In the genomic region with DNA sequence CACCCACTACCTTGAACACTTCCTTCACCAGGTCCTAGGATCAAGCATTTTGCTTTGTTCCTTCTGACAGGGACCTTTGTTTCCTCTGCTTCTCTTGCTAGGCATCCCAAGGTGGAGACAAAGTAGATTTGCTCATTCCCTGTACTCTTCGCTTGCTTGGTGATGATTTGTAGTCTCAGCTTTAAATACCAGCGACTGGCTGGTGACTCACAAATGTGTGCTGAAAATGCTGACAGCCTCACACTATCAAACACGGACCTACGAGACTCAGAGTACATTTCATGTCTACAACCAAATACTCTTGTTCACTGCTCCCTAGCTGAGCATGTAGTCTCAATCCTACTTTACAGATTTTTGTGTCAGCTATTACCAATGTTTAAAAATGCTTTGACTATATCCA, we compare ENCODE assay signal across 23 mouse cellular contexts.
DNase-seq lines count a peak whose midpoint lies in the region; ATAC-seq lines count a peak whose summit lies in the region.
"Had no signal": no experiment of that assay in that cellular context is flagged by ENCODE, and none has a peak within 500 bp of the region (broad histone marks: within the 10 kb centered on the region; RNA-seq: fewer than 3 reads in every experiment).

No protein-coding gene starts in this region.

- H3K27ac ChIP-seq in midbrain, embryonic 11.5 days (ENCODE audit: low read depth, low read length), result no peak overlapping the region
- H3K27ac ChIP-seq: embryonic facial prominence, embryonic 15.5 days; forebrain, embryonic 10.5 days; heart, adult 2 months; heart, embryonic 15.5 days; hindbrain, embryonic 13.5 days; hindbrain, postnatal 0 days had no signal

- no peak overlapping the region for H3K4me3 ChIP-seq in midbrain, embryonic 11.5 days (ENCODE audit: low read depth, low read length)
- H3K4me3 ChIP-seq: embryonic facial prominence, embryonic 15.5 days; erythroblast, embryonic 14.5 days; forebrain, embryonic 10.5 days; heart, adult 2 months; heart, embryonic 15.5 days; hindbrain, embryonic 13.5 days had no signal

- no peak overlapping the region for H3K9ac ChIP-seq in midbrain, embryonic 11.5 days (ENCODE audit: low read length)
- H3K9ac ChIP-seq: embryonic facial prominence, embryonic 15.5 days; heart, embryonic 15.5 days; hindbrain, embryonic 13.5 days had no signal

- no peaks in the 10 kb centered on the region for H3K27me3 ChIP-seq in midbrain, embryonic 11.5 days (ENCODE audit: control insufficient read depth, insufficient read depth, low read length)
- H3K27me3 ChIP-seq: embryonic facial prominence, embryonic 15.5 days; heart, embryonic 15.5 days; hindbrain, embryonic 13.5 days had no signal

- no peaks in the 10 kb centered on the region for H3K4me1 ChIP-seq in midbrain, embryonic 11.5 days (ENCODE audit: control insufficient read depth, insufficient read depth, low read length)
- H3K4me1 ChIP-seq: embryonic facial prominence, embryonic 15.5 days; forebrain, embryonic 10.5 days; heart, embryonic 15.5 days; hindbrain, embryonic 13.5 days had no signal

- peak; percentile 94 for ATAC-seq in frontal cortex, adult (ENCODE audit: low TSS enrichment)
- ATAC-seq in midbrain, embryonic 11.5 days (ENCODE audit: low FRiP score), result no peak
- ATAC-seq: forebrain, embryonic 14.5 days; hindbrain, postnatal 0 days had no signal

- H3K36me3 ChIP-seq in midbrain, embryonic 11.5 days (ENCODE audit: control insufficient read depth, insufficient read depth, low read length), result no peaks in the 10 kb centered on the region
- H3K36me3 ChIP-seq: embryonic facial prominence, embryonic 15.5 days; heart, embryonic 15.5 days had no signal

- H3K4me2 ChIP-seq in midbrain, embryonic 11.5 days, result no peak overlapping the region
- H3K4me2 ChIP-seq: embryonic facial prominence, embryonic 15.5 days; heart, embryonic 11.5 days; heart, embryonic 15.5 days; hindbrain, embryonic 13.5 days had no signal

- DNase-seq in frontal cortex, postnatal 25 days (ENCODE audit: low spot score in 2 of 2), result no peak
- DNase-seq in left cerebral cortex, postnatal 25 days (ENCODE audit: low spot score in 2 of 2), result peak; percentile 14 to 69
- no peak for DNase-seq in left cerebral cortex, adult 18-20 months (ENCODE audit: low spot score in 2 of 2)
- peak; percentile 52 for DNase-seq in 3T3-L1 (ENCODE audit: low read depth, low spot score)
- DNase-seq in brain, adult 2 months (ENCODE audit: low read depth, low spot score), result peak; percentile 75
- DNase-seq in midbrain, embryonic 11.5 days (ENCODE audit: low spot score, missing footprints), result no peak
- DNase-seq: adrenal gland, postnatal 14 days; cerebellum, adult 11 months; cerebellum, adult 8-10 months; cerebellum, postnatal 14 days; embryo, embryonic 11 days; gastrocnemius, postnatal 14 days; heart, adult 2 months; heart, postnatal 14 days had no signal

- H3K9me3 ChIP-seq in midbrain, embryonic 11.5 days (ENCODE audit: control insufficient read depth, low read length), result no peaks in the 10 kb centered on the region
- H3K9me3 ChIP-seq: embryonic facial prominence, embryonic 15.5 days; forebrain, embryonic 10.5 days; heart, embryonic 15.5 days; hindbrain, embryonic 13.5 days had no signal

- intact Hi-C loops in left cerebral cortex, postnatal 25 days (cut with DNase I), result no loop called here

- 87% methylated on average over 4 of the region's 4 CpGs for WGBS in midbrain, embryonic 11.5 days

Comparison
In these comparisons a context has a peak if more than half of its experiments do, and no peak if none do; other contexts are left out.
1. DNase-seq: peak in left cerebral cortex, postnatal 25 days (2 of 2), 3T3-L1 (single experiment) and brain, adult 2 months (single experiment); none in frontal cortex, postnatal 25 days (0 of 2), left cerebral cortex, adult 18-20 months (0 of 2) and midbrain, embryonic 11.5 days (single experiment).